Mouse (Mus musculus) ES-E14 (cell line): ENCODE data around the gene Htr5b. TPM values are rescaled to one million over a fixed set of nuclear protein-coding genes. Genes with fewer than 3 reads are reported as not detected.

Experiments
- DNase-seq: peaks from one replicate; pipeline ENCODE4 v3.0.0-alpha.2; 2013; ENCODE audit warnings: low read depth, low spot score
- H3K27ac ChIP-seq: 2 replicates; pipeline ENCODE4 v1.5.1; 2012; ENCODE audit warnings: low read depth, mild to moderate bottlenecking, low read length, moderate library complexity, mixed read lengths; ENCODE audit not compliant: poor library complexity, insufficient read depth, severe bottlenecking
- H3K36me3 ChIP-seq: 2 replicates; pipeline ENCODE4 v1.6.1; 2012; ENCODE audit warnings: mild to moderate bottlenecking, low read length, moderate library complexity, mixed read lengths; ENCODE audit not compliant: control insufficient read depth, poor library complexity, insufficient read depth, severe bottlenecking
- H3K4me1 ChIP-seq, 2 experiments: fragments of 150-350 bp in 1 of 2; sonication (generic) in 1 of 2; 2 replicates each; pipeline ENCODE4 v1.6.1; 2012; ENCODE audit warnings: low read length in 2 of 2, mild to moderate bottlenecking in 1 of 2, mixed read lengths in 1 of 2; ENCODE audit not compliant: control insufficient read depth in 2 of 2, insufficient read depth in 2 of 2, poor library complexity in 1 of 2
- H3K4me3 ChIP-seq, 2 experiments: fragments of 150-350 bp in 1 of 2; sonication (generic) in 1 of 2; 2 replicates each; pipeline ENCODE4 v1.5.1; 2012; ENCODE audit warnings: low read length in 2 of 2, low read depth in 1 of 2, mild to moderate bottlenecking in 1 of 2, mixed read lengths in 1 of 2; ENCODE audit not compliant: insufficient read depth in 1 of 2, poor library complexity in 1 of 2, severe bottlenecking in 1 of 2
- H3K9ac ChIP-seq: 2 replicates; pipeline ENCODE4 v1.6.1; 2012; ENCODE audit warnings: low read depth, mild to moderate bottlenecking, low read length, mixed read lengths; ENCODE audit not compliant: poor library complexity, insufficient read depth, severe bottlenecking
- H3K9me3 ChIP-seq: fragments of 150-350 bp; sonication (generic); 2 replicates; pipeline ENCODE4 v1.6.1; 2012; ENCODE audit warnings: low read depth, mild to moderate bottlenecking, low read length; ENCODE audit not compliant: control insufficient read depth, insufficient read depth
- CHD2 ChIP-seq: IDR thresholded peaks from 2 replicates; pipeline ENCODE4 v1.6.1; 2014; ENCODE audit warnings: mild to moderate bottlenecking, low read depth, low read length, inconsistent platforms
- HCFC1 ChIP-seq: IDR thresholded peaks from 2 replicates; pipeline ENCODE4 v1.6.1; 2012; ENCODE audit warnings: low read length, inconsistent platforms, borderline replicate concordance; ENCODE audit not compliant: insufficient read depth
- MAFK ChIP-seq: IDR thresholded peaks from 2 replicates; pipeline ENCODE4 v1.6.1; 2014; ENCODE audit warnings: mild to moderate bottlenecking, low read depth, low read length, inconsistent platforms; ENCODE audit not compliant: insufficient read depth
- ZC3H11A ChIP-seq: IDR thresholded peaks from 2 replicates; pipeline ENCODE4 v1.6.1; 2012; ENCODE audit warnings: low read depth, mild to moderate bottlenecking, inconsistent platforms, low read length, borderline replicate concordance
- ZNF384 ChIP-seq: IDR thresholded peaks from 2 replicates; pipeline ENCODE4 v1.6.1; 2012; ENCODE audit warnings: low read depth, low read length, inconsistent platforms
- in situ Hi-C, 2 experiments: fragments of 600-800 bp; cut with MboI; formaldehyde crosslinking; loops; one replicate each; pipeline ENCODE4 v1.15.1; 2025; ENCODE audit warnings: low sequenced_read_pairs in 2 of 2, inconsistent platforms in 1 of 2; ENCODE audit not compliant: unreplicated experiment in 2 of 2
- total RNA-seq: library from RNA; depleted of rRNA; stranded (reverse); fragments of 300-350 nt; gene quantifications from 2 replicates; pipeline ENCODE4 v1.2.3, GENCODE M21; 2012

Htr5b gene
- total RNA-seq, 1 experiment = 0.98 TPM

DNA sequence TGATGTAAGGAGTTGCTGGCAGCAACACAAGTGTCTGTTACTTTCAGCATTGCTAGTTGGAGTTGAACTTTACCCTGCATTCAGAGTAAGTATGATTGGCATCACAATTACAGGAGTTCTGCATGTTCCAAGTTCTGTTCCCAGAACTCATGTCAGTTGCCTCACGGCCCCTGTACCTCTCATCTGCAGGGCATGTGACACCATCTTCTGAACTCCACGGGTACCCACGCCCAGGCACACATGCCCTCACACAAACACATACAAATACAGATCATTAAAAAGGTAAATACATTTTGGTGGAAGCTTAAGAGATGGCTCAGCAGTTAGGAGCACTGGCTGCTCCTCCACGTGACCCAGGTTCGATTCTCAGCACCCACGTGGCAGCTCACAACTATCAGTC is 41.5 kb downstream of the Htr5b start:
- H3K9ac ChIP-seq = no peak overlapping the region
- H3K4me3 ChIP-seq = no peak overlapping the region
- H3K36me3 ChIP-seq = peaks cover 6% of the 10 kb centered on the region
- DNase-seq = no peak
- in situ Hi-C loops = no loop called here
- no peaks in the 10 kb centered on the region for H3K9me3 ChIP-seq
- H3K27ac ChIP-seq = no peak overlapping the region
- TF ChIP-seq HCFC1 (no peak), MAFK (no peak), CHD2 (no peak), ZNF384 (no peak)
- no peaks in the 10 kb centered on the region for H3K4me1 ChIP-seq

DNA sequence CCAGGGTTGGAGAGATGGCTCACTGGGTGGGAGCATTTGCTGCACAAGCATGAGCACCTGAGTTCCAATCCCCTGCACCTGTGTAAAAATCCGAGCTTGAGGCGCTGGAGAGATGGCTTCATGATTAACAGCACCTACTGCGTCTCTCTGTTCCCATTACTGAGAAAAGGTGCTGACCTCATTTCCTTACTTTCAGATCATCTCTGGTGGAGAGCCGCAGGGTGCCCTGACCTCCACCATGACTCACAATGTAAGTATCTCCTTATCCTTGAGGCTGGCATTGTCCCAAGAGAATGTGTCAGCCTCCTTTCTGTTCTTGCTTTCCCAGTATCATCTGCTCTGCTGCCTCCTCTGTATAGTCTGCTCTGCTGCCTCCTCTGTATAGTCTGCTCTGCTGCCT is 45.2 kb downstream of the Htr5b start:
- no peak overlapping the region for H3K9ac ChIP-seq
- H3K27ac ChIP-seq = no peak overlapping the region
- no peak for TF ChIP-seq ZNF384
- no peak for TF ChIP-seq HCFC1
- TF ChIP-seq CHD2 = no peak
- TF ChIP-seq MAFK = no peak
- TF ChIP-seq ZC3H11A = no peak
- in situ Hi-C loops = no loop called here
- no peak for DNase-seq
- no peak overlapping the region for H3K4me3 ChIP-seq
- H3K4me1 ChIP-seq = no peaks in the 10 kb centered on the region
- peaks cover 11% of the 10 kb centered on the region for H3K36me3 ChIP-seq
- no peaks in the 10 kb centered on the region for H3K9me3 ChIP-seq

DNA sequence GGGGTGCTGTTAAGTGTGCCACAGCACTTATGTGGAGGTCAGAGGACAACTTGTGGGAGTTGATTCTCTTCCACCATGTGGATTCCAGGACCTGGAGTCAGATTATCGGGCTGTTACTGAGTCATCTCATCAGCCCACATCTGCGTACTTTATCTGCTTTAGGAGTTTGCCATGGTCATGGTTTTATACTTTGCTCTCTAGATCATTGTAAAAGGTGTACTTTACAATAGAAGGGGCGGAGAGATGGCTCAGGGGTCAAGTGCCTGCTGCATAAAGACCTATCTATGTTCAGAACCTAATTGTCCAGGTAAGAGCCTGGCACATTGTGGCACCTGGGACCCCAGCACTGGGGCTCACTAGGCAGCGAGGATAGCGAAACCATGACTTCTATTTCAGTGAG is 48.9 kb downstream of the Htr5b start:
- in situ Hi-C loops = no loop called here
- Histone ChIP-seq H3K9me3 (no peaks in the 10 kb centered on the region), H3K27ac (no peak overlapping the region), H3K4me3 (no peak overlapping the region), H3K4me1 (no peaks in the 10 kb centered on the region), H3K9ac (no peak overlapping the region), H3K36me3 (peaks cover 14% of the 10 kb centered on the region)
- no peak for DNase-seq
- TF ChIP-seq ZC3H11A (no peak), MAFK (no peak), HCFC1 (no peak), CHD2 (no peak), ZNF384 (no peak)

DNA sequence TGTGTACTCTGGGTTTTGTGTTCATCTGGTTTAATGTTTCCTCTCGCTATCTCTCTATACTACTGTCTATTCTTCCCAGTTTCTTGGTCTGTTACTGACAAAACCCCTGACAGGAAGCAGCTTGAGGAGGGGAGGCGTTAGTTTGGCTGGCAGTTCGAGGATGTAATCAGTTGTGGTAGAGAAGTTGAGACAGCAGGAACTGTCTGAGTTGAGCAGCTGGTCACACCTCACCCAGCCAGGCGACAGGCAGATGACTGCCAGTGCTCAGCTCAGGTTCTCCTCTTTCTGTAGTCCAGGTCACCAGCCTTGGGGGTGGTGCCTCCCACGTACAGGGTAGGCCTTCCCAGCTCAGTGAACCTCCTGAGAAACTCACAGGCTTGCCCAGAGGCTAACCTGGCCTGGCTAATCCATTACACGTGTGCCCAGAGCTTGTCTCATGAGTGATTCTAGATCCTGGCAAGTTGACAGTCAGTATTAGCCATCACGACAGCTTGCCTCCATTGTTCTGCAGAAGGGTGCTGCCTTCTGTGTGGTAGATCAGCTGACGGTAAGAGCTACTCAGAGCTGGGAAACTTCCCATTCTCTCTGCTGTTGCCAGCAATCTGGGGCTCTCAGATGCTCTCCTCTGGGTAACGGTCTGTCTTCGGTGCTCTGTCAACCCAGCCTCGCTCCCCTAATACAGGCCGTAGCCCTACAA is 49.8 kb downstream of the Htr5b start:
- Histone ChIP-seq H3K9ac (no peak overlapping the region), H3K27ac (no peak overlapping the region), H3K4me1 (no peaks in the 10 kb centered on the region), H3K4me3 (no peak overlapping the region), H3K9me3 (no peaks in the 10 kb centered on the region), H3K36me3 (peaks cover 14% of the 10 kb centered on the region)
- DNase-seq = no peak
- in situ Hi-C loops = no loop called here
- TF ChIP-seq ZNF384 = no peak
- TF ChIP-seq HCFC1 = no peak
- no peak for TF ChIP-seq ZC3H11A
- TF ChIP-seq MAFK = no peak
- no peak for TF ChIP-seq CHD2
